Mouse (Mus musculus) lung, postnatal 36 days (tissue): ENCODE measurements around the gene Gltp.

Experiments
- DNase-seq: peaks from one replicate; pipeline ENCODE4 v3.0.0; 2022; ENCODE audit warnings: mixed read lengths

Gene Gltp

DNA sequence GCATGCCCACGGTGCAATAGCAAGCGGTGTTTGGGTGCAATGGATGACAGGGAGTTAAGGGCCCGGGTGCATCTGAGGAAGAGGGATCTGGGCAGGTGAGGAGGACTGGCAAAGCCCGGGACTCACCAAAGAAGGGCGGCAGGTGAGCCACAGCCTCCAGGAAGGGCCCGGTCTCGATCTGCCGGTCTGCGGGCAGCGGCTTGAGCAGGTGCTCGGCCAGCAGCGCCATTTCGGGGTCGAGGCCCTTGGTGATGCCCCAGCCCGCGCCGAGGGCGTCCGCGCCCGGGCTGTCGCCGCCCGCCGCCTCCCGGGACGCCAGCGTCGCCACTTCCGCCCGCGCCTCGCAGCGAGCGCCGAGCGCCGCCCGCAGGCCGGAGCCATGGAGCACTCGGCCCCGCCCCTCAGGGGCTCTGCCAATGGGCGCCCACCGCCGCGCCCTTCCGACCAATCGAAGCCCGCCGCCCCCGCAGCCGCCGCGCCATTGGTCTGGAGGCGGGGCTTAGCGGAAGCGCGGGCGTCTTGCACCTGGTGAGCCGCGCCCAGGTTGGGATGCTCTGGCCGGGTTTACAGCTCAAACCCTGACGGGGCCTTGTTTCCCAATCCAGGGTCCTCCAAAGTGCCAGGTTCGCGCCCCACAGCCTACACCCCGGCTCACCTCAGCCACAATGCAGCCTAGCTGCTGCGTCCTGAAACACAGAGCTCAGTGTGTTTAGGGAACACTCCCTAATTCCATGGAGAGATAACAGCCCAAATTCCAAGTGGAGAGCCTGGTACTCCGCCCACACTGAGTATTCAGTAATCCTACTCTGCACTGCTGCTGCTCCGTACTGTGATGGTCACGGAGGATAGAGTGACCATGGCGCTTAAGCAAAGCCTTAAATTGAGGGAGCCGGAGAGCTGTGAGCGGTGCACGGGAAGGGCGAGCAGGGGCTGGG is at the start of gene Gltp:
TSS of gene Gltp (minus strand) at position 352 of the 935 bp plus-strand sequence.
- peak; percentile 95 for DNase-seq

DNA sequence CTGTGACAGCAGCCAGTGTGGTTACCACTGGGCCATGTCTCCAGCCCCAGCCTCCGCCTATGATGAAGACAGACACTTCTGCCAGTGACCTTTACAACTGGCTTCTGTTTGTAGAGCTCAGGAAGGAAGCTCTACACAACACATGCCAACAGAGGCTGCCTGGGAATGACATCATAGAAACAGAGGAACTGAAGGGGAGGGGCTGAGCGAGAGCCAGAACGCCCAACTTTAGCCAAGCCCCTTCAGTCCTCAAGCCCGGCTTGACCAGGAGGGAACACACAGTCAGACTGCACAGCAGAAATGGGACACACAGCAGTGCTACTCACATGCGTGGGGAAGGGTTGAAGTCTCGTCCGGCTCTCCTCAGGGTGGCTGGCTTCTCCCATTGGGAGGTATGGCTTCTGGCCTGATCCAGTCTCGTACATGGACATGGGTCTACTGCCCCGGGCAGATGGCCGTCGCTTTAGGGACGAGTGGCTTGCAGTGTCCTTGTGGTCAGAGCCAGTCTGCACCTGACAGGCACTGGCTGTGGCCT is 48.0 kb upstream of the Gltp start:
- DNase-seq, result peak; percentile 87

DNA sequence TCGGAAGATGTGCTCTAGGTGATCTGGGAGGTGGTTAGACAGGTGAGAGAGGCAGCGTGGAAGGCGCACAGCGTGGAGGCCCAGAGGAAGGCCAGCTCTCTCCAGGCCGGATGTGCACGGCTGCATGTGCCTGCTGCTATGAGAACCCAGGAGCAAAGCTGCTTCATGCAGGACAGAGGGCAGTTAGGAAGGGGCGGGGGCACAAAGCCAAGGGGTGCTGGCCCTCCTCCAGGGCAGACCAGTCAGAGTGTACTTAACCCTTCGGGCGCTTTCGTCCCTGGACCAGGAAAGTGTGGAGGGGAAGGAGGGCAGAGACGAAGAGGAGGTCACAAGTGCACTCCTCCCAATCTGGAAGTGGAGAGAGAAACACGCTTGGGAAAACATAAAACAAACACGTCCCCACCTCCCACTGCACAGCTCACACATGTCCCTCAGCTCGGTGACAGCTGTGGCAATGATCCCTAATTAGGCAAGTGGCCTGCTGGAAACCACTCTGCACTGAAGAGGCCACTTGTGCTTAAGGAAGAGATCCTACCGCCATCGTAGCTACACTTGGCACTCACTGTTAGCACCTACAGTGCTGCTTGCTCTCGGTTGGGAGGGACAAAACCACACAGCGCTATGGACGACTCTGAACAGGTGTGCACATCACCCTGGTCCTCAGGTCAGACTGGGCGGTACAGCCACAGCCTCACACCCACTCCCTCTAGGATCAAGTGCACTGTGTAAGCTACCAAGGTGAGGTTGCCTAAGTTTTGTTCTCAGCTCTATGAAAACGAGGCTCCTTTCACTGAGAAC is 46.5 kb upstream of the Gltp start:
- DNase-seq, result peak; percentile 71

DNA sequence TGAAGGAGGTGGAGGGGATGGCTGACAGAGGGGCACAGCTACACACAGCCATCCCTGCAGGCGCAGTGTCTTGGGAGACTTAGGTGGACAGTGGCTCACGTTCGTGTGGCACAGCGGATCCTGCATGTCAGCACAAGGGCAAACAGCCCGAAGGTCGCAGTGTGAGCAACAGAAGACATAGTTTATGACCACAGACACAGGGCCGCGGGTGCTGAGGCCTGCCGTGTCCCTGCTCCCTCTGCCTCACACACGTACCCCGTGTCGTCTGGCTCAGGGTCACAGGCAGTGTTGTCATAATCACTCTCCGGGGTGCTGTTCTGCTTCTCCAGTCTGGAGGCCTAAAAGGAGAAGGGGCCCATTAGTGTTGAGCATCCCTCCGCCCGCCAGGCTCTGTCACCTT is 42.8 kb upstream of the Gltp start:
- DNase-seq, result no peak

DNA sequence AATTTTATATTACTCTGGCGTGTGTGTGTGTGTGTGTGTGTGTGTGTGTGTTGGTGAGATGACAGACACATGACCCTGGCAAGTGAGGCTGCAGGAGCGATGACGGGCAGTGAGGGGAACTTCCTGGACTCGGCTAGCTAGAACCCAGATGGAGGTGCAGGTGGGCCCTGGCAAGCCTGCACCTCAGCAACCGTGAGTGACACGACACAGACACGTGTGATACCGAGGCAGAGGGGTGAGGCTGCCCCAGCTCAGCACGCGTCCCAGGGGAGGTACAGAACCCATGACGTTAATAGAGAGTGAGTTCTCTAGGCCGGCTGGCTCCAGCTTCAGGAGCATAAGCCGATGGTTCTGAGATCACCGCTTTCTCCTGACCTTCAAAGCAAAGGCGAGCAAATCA is 41.2 kb upstream of the Gltp start:
- DNase-seq, result no peak

DNA sequence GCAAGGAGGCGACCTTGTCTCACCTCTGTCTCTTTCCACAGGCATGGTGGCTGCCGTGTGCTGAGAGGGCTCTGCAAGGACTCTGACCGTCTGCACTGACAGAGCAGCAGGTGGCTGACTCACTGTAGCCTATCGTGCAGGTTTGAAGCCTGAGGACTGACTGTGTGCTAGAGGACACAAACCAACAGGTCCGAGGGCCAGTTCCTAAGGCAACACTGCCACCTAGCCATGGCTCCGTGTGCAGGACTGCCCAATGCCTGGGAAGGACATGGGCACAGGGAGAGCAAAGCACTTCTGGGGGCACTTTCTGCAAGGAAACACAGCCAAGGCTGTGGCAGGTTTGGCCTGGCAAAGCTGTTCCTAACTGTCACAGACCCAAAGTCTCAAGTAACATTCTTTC is 40.7 kb upstream of the Gltp start:
- no peak for DNase-seq

DNA sequence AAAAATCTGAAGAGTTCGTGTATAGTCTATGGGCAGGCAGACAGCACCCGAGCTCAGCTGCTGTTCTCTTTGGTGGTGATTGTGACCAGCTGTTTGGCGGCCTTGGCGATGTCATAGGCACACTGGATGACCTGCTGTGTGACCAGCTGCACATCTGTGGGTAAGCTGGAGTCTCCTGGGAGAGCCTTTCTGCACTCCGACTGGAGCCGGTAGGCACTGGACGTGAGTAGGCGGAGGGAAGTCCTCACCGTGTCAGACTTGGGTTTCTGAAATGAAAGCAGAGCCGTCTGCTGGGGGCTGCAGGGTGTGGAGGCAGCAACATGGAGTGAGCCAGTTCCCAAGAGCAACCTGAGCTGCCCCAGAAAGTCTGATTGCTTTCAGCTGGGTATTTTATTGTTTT is 39.3 kb upstream of the Gltp start:
- DNase-seq, result peak; percentile 28

DNA sequence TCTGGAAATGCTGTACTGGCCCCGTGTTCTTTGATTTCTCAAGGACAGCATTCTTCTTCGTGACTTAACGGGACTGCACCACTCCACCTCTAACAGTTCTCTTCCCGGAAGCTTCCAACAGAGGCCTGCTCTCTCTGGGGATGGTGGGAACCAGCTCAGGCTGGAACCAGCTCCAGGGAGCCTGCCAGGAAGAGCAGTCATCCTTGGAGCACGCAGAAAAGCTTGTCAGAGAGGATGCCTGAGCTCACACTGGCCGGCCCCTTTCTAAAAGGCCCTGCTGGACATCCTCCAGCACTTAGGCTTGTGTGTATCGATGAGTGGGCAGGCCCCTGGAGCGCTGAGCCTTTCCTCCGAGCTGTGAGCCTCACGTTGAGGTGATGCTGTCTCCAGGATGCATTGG is 37.4 kb upstream of the Gltp start:
- no peak for DNase-seq

DNA sequence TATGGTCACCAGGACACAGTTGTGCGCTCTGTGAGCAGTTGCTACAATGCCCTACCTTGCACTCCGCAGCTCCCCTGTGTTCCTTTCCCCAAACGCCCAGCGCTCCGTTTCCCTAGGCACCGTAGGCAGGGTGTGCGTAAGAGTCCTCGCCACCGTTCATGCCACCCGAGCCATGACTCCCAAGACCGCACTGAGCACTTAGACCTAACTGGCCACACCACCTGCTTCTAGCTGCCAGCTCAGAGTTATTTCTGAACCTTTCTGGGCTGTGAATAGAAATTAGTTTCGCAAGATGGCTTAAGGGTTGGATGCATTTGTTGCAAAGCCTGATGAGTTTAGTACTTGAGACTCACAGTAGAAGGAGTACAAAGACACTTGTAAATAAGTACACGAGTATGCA is 32.1 kb upstream of the Gltp start:
- no peak for DNase-seq

DNA sequence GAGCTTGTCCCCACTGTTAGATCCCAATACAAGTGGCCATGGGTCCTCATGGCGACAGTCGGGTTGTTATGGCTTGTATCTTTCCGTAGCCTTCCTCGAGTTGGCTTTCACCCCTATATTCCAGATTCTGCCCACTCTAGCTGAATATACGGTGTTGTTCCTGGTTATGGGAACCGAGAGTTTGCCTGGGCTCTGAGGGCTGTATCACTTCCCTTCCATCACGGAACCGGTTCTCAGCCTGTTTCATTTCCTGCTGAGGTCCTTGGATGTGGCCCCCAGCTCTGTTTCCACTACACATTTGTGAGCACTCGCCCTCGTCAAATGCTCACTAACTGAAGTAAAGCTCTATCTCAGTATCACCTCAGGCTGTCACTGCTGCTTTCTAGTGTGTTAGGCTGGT is 31.2 kb upstream of the Gltp start:
- no peak for DNase-seq

DNA sequence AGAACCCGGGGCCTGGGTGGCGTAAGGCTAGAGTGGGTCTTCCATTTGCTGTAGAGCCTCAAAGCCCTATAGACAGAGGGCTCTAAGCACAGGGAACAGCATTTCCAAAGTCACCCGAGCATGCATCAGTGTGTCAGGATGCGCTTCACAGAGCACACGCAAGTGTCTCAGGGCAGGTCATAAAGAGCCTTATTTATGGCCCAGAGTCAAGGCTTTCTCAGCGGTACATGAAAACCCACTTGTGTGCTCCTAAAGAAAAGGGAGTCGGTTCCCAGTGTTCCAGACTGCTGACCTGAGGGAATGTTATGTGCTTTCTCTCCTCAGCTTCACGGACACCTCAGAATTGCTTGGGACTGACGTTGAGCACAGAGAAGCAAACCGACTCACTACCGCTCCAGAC is 30.0 kb upstream of the Gltp start:
- DNase-seq, result no peak

DNA sequence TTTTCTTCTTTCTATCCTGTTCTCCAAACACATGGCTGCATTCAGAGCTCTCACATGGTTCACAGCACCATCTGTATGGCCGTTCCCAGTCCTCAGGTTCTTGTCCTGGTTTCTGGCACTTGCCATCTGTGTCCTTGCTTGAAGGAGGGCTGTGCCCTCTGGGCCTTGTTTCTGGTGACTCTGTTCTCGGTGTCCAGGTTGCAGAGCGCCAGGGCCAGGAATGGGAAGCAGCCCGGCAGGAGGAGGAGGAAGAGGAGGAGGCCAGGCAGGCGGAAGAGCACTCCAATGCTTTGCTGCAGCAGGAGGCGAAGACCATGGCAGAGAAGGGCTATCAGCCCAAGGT is 29.1 kb upstream of the Gltp start:
- no peak for DNase-seq

DNA sequence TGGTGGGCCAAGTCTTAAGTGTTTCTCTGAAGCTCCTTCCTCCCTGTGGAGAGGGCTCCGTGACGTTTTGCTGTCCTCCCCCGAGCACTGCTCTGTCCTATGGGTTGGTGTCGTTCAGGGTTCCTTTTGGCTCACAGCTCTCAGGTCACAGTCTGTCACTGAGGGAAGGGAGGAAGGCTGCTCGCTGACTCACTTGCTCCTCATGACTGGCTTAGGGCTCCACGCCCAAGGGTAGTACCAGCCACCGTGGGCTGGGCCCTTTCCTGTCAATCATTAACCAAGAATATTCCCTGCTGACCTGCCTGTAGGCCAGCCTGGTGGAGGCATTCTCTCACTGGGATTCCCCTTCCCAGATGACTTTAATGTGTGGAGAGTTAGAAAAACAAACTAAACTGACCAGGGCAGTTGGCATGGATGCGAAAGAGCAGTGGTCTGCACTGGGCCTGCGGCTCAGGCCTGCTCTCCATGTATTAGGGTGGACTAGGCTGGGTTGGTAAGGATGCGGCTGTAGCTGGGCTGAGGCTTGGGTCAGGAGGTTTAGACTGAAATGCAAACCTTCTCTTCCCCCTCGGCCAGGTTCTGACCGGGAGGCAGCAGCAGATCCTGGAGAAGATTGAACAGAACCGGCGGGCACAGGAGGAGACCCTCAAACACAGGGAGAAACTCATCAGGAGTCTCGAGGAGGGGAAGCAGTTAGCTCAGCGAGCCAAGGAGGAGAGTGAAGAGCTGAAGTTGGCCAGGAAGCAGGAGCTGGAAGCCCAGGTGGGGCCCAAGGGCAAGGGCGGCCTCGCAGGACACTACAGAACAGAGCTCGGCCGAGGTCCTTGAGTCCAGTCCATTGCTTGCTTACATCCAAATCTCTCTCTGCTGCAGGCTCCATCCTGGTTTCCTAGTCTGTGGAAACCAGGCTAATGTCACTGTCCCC is 28.5 kb upstream of the Gltp start:
- DNase-seq, result peak; percentile 27

DNA sequence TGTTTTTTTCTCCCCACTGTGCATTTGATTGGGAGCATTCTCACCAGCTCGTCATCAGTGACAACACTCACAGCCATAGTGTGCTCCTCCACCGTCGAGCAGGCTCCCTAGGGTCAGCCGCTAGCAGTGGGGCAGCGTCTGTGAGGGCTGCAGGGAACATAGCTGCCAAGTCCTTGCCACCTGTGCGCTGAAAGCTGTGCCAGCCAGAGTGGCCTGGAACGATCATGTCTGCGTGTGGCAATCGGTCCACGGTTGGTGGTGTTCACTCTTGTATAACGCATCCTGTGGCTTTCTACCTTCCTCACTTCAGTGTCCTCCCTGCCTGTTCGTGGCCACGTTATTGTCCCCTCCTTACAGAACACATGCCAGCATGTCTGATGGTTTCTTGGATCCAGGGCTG is 27.7 kb upstream of the Gltp start:
- no peak for DNase-seq

DNA sequence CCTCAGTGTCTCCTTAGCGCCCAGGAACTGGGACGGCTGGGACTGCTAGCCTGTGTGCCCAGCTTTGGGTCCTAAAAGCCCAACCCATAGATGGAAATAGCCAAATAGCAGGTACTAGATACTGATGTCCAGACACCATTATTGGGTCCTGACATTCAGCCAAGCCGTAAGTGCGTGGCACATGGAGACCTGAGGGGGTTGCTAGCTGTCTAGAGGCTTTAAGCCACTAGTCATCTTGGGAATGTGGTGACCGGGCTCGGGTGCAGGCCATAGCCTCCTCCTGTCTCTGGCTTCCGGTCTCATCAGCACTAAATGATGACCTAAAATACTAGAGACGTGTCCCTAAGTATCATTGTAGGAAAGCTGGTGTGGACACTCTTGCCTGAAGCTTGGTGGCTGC is 27.2 kb upstream of the Gltp start:
- no peak for DNase-seq

DNA sequence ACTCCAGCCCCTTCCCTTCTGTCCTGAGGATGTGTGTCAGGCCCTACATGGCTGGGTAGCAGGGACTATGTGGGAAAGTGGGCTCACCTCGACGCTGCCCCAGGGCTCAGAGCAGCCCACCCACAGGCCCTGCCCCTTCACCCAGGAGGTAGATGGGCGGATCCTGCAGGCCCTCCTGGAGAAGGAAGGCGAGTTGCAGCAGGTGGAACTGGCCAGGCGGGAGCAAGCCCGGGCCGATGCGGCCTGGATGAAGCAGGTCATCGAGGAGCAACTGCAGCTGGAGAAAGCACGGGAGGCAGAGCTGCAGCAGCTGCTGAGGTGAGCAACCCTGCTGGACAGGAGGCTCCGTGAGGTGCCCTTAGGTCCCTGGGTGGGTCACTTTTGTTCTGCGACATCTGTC is 26.5 kb upstream of the Gltp start:
- no peak for DNase-seq

DNA sequence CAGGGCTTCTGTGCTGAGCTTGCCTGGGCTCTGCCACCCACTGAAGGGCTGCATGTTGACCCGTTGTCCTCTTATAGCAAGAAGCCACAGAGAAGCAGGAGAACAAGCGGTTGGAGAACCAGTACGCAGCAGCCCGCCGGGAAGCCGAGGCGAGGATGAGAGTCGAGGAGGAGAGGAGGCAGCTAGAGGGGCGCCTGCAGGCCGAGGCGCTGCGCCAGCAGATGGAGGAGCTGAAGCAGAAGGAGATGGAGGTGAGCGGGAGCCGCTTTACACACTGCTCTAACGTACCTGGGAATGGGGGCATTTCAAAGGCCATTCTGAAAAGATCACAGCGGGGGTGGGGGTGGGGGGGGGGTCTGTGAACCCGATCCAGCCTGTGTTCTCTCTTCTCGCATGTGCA is 23.8 kb upstream of the Gltp start:
- DNase-seq, result no peak

DNA sequence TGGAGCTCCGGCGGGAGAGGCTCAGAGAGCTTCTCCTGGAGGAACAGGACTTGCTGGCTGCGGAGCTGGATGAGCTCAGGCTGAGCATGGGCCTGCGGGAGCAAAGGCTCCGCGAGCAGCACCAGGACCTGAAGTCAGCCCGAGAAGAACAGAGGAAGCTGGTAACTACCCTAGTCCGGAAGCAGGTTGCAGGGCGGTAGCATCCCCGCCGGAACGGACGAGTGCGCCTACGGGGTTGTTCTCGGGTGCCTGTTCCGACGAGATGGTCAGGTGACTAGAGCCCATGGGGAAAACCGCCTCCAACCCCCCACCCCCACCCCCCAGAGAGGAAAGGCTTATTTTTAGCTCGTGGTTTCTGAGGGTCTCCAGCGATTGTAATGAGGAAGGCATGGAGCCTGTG is 18.6 kb upstream of the Gltp start:
- no peak for DNase-seq

DNA sequence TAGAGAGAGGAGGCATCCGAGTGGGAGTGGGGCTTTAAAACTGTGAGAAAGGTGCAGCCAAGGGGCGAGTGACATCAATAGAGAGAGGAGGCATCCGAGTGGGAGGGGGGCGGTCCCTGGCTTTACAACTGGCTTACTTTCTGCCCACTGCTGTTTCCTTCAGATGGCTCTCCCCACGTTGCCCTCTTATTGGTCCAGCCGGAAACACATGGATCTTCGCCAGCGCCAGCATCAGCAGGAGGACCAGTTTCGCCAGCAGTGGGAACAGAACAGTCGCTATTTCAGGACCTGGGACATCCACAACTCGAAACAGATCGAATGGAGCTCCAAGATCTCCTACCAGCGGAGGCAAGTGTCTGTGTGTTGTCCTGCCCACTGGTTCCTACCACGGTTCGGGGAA is 17.7 kb upstream of the Gltp start:
- no peak for DNase-seq

DNA sequence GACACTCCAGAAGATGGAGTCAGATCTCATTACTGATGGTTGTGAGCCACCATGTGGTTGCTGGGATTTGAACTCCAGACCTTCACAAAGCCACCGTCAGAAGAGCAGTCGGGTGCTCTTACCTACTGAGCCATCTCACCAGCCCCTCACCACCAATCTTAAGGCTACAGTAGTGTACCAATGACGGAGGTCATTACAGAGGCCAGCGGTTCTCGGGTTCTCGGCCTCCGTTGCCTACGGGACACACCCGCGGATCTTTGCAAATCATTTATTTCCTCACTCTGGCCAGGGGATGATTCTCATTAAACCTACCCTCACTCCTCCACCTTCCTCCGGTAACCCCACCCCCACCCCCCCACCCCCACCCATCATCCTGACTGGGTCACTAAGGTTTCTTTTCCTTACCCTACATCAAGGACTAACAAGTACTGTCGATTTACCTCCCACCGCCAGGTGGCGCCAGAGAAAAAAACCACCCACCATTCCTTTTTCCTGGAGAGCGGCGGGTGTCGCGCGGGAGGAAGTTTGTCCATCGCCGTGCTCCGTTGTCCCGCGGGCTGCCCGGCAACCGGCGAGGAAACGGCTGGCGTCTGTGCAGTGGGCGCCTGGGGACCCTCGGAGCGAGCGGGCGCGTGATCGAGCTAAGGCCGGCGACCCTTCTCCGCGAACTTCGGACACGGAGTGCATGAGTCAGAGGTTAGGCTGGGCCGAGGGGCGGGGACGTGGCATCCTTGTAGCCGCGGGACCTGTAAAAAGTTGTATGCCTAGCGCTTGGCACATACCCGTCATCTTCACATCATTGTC is 16.7 kb upstream of the Gltp start, which contains the start of gene Tchp:
TSS of gene Tchp (plus strand) at position 496 of the 804 bp plus-strand sequence.
- peak; percentile 95 for DNase-seq
